Mouse (Mus musculus) limb, embryonic 11.5 days (tissue): ENCODE results near the gene Pqlc2. TPM values are rescaled to one million over a fixed set of nuclear protein-coding genes. Genes with fewer than 3 reads are reported as not detected.
A peak's percentile ranks its signal among the peaks of the same experiment; 100 is the strongest.

ENCODE experiments used
- ATAC-seq: fragments of 200-750 bp; cut with Nextera tagmentation; 2 replicates; pipeline ENCODE4 v1.8.0; 2017; ENCODE audit warnings: low read depth; ENCODE audit not compliant: insufficient number of reproducible peaks, low FRiP score, low TSS enrichment
- DNase-seq: peaks from one replicate; pipeline ENCODE4 v3.0.0-alpha.2; 2015; ENCODE audit warnings: low spot score
- H3K27ac ChIP-seq: fragments of 300-500 bp; sonication (generic); replicated peaks from 2 replicates; pipeline ENCODE4 v1.5.1; 2014; ENCODE audit warnings: low read depth, mild to moderate bottlenecking, low read length
- H3K27me3 ChIP-seq: fragments of 300-500 bp; sonication (generic); 2 replicates; pipeline ENCODE4 v1.6.1; 2014; ENCODE audit warnings: mild to moderate bottlenecking, low read length, mixed read lengths; ENCODE audit not compliant: control insufficient read depth, insufficient read depth
- H3K36me3 ChIP-seq: fragments of 300-500 bp; sonication (generic); 2 replicates; pipeline ENCODE4 v1.6.1; 2014; ENCODE audit warnings: mild to moderate bottlenecking, low read length, moderate library complexity, mixed read lengths; ENCODE audit not compliant: control insufficient read depth, insufficient read depth
- H3K4me1 ChIP-seq: fragments of 300-500 bp; sonication (generic); 2 replicates; pipeline ENCODE4 v1.6.1; 2014; ENCODE audit warnings: low read length, mixed read lengths; ENCODE audit not compliant: control insufficient read depth, insufficient read depth
- H3K4me2 ChIP-seq: fragments of 300-500 bp; sonication (generic); 2 replicates; pipeline ENCODE4 v1.6.1; 2014; ENCODE audit warnings: low read depth, mild to moderate bottlenecking, moderate library complexity; ENCODE audit not compliant: severe bottlenecking
- H3K4me3 ChIP-seq: fragments of 300-500 bp; sonication (generic); 2 replicates; pipeline ENCODE4 v1.5.1; 2014; ENCODE audit warnings: low read depth, low read length
- H3K9ac ChIP-seq: fragments of 300-500 bp; sonication (generic); 2 replicates; pipeline ENCODE4 v1.6.1; 2014; ENCODE audit warnings: mild to moderate bottlenecking, low read length
- H3K9me3 ChIP-seq: fragments of 300-500 bp; sonication (generic); 2 replicates; pipeline ENCODE4 v1.6.1; 2016; ENCODE audit warnings: low read length; ENCODE audit not compliant: control insufficient read depth
- WGBS: fragments of 180-500 bp; shearing (Covaris S2); extraction: QIAGEN DNeasy Blood & Tissue Kit; methylation state at CpG from one replicate; pipeline ENCODE4 v1.1.7; 2014; 5-methylcytosine and 5-hydroxymethylcytosine counted together
- polyA plus RNA-seq: library from polyadenylated mRNA; unstranded; fragments of >200 nt; fragmentation: Nextera tagmentation; extraction: Ambion mirVana; gene quantifications from 2 replicates; pipeline ENCODE4 v1.2.1, GENCODE M21; 2014

Gene Pqlc2
- polyA plus RNA-seq, 1 experiment from 2014 or later = 13.0 TPM

DNA sequence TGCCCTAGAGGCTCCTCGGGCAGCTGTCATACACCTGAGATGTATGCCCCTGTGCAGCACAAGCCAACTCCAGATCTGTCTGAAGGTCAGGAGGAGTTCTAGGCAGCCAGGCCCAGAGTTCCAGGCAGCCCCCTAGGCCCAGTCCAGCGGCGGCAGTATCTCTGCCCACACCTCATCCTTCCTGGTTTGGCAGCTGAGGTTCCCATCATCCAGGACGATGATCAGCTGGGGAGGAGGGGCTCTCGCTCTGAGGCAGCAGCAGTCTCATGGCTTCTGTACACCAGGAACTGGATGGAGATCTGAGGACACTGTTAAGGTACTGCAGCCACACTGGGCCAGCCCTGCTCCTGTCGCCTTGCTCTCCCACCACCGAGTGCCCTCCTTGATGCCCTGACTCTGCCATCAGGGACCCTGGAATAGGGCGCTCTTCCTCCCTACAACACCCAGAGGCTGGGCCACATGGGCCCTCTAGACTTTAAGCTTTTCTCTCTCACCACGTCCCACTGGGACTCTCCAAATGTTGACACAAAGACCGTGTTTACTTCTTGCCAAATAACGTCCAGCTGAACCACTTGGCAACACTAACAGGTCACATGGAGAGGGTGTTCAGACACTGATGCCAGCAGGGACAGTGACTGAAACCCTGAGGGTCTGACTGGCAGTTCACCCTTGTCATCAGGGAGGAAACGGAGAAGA, 11.7 kb downstream of the Pqlc2 start:
- 86% methylated on average over 12 of the region's 12 CpGs for WGBS

DNA sequence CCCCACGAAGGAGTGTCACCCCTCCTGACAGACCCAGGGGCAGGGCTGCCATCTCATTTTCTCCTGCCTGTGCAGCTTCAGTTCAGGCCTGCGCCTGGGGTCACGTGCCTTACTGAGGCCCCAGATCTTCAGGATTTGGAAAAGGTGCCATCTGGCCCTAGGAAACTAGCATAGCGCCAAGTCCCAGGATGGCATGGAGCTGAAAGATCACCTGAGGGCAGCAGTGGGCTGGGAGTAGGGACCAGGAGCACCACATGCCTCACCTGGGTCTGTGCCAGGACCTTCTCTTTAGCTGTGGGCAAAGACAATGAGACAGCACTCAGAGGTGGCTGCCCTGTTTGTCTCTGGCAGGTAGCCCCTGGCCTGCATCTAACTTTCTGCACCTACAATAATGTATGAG, 12.9 kb downstream of the Pqlc2 start:
- Histone ChIP-seq H3K27ac (no peak overlapping the region), H3K36me3 (no peaks in the 10 kb centered on the region), H3K9ac (no peak overlapping the region), H3K27me3 (no peaks in the 10 kb centered on the region), H3K9me3 (no peaks in the 10 kb centered on the region), H3K4me1 (no peaks in the 10 kb centered on the region), H3K4me2 (no peak overlapping the region), H3K4me3 (no peak overlapping the region)
- 84% methylated on average over 4 of the region's 4 CpGs for WGBS
- no peak for DNase-seq
- ATAC-seq = no peak

More for the DNA sequence above, 11.7 kb downstream of the Pqlc2 start:
- Histone ChIP-seq H3K4me1 (no peaks in the 10 kb centered on the region), H3K4me3 (no peak overlapping the region), H3K27me3 (no peaks in the 10 kb centered on the region), H3K9ac (no peak overlapping the region), H3K36me3 (no peaks in the 10 kb centered on the region), H3K4me2 (no peak overlapping the region), H3K9me3 (no peaks in the 10 kb centered on the region), H3K27ac (no peak overlapping the region)
- DNase-seq (no peak), ATAC-seq (no peak)

DNA sequence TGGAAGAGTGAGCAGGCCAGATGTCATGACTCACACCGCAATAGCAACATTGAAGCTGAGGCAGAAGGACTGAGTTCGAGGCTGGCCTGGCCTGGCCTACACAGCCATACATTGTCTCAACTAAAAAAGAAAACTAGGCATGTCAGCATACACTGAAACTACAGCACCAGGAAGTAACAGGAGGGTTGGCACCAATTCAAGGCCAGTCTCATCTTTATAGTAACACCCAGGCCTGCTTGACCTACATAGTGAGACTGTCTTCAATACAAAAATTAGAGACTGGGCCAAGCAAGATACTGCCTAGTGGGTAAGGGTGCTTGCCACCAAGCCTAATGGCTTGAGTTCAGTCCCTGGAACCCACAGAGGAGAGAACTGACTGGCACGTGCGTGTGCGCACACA, 18.5 kb downstream of the Pqlc2 start:
- no peak overlapping the region for H3K4me3 ChIP-seq
- H3K9ac ChIP-seq = no peak overlapping the region
- H3K4me1 ChIP-seq = peaks cover 12% of the 10 kb centered on the region
- H3K27ac ChIP-seq = no peak overlapping the region
- H3K27me3 ChIP-seq = no peaks in the 10 kb centered on the region
- WGBS = 97% methylated on average over 5 of the region's 5 CpGs
- H3K4me2 ChIP-seq = no peak overlapping the region
- DNase-seq (no peak), ATAC-seq (no peak)
- H3K9me3 ChIP-seq = no peaks in the 10 kb centered on the region
- H3K36me3 ChIP-seq = peaks cover 12% of the 10 kb centered on the region

- Histone ChIP-seq H3K4me2 (no peak overlapping the region), H3K27me3 (no peaks in the 10 kb centered on the region), H3K9me3 (no peaks in the 10 kb centered on the region), H3K4me3 (no peak overlapping the region), H3K36me3 (peaks cover 14% of the 10 kb centered on the region), H3K4me1 (peaks cover 17% of the 10 kb centered on the region), H3K9ac (no peak overlapping the region), H3K27ac (no peak overlapping the region)
- DNase-seq (no peak), ATAC-seq (no peak)
- WGBS = 93% methylated on average over 16 of the region's 16 CpGs
These were observed 19.4 kb downstream of the Pqlc2 start for GRCm38 (mm10) chr4:139291099-139291498.

- WGBS = 49% methylated on average over 10 of the region's 10 CpGs
- H3K4me2 ChIP-seq = no peak overlapping the region
- no peak overlapping the region for H3K4me3 ChIP-seq
- H3K9ac ChIP-seq = no peak overlapping the region
- H3K27me3 ChIP-seq = no peaks in the 10 kb centered on the region
- no peaks in the 10 kb centered on the region for H3K9me3 ChIP-seq
- no peak overlapping the region for H3K27ac ChIP-seq
- DNase-seq (peak; percentile 73), ATAC-seq (no peak)
- peaks cover 21% of the 10 kb centered on the region for H3K4me1 ChIP-seq
- peaks cover 14% of the 10 kb centered on the region for H3K36me3 ChIP-seq
These were observed 21.5 kb downstream of the Pqlc2 start for GRCm38 (mm10) chr4:139289017-139289416.

- no peak overlapping the region for H3K9ac ChIP-seq
- H3K4me2 ChIP-seq = no peak overlapping the region
- H3K9me3 ChIP-seq = no peaks in the 10 kb centered on the region
- peak overlapping the region; percentile 68 for H3K27ac ChIP-seq
- ATAC-seq = no peak; the same call in 1 of the 2 replicates
- 81% methylated on average over 18 of the region's 18 CpGs for WGBS
- H3K4me1 ChIP-seq = peaks cover 25% of the 10 kb centered on the region
- no peak overlapping the region for H3K4me3 ChIP-seq
- peaks cover 17% of the 10 kb centered on the region for H3K36me3 ChIP-seq
- DNase-seq = peak; percentile 92
- H3K27me3 ChIP-seq = no peaks in the 10 kb centered on the region
These were observed 23.2 kb downstream of the Pqlc2 start for GRCm38 (mm10) chr4:139287122-139287863.

- Histone ChIP-seq H3K9ac (no peak overlapping the region), H3K4me1 (peaks cover 25% of the 10 kb centered on the region), H3K36me3 (peaks cover 21% of the 10 kb centered on the region), H3K4me3 (no peak overlapping the region), H3K4me2 (no peak overlapping the region), H3K27me3 (no peaks in the 10 kb centered on the region), H3K9me3 (no peaks in the 10 kb centered on the region), H3K27ac (no peak overlapping the region; the same call in 1 of the 2 replicates)
- 89% methylated on average over 5 of the region's 5 CpGs for WGBS
- DNase-seq (no peak), ATAC-seq (no peak)
These were observed 24.3 kb downstream of the Pqlc2 start for GRCm38 (mm10) chr4:139286234-139286633.

DNA sequence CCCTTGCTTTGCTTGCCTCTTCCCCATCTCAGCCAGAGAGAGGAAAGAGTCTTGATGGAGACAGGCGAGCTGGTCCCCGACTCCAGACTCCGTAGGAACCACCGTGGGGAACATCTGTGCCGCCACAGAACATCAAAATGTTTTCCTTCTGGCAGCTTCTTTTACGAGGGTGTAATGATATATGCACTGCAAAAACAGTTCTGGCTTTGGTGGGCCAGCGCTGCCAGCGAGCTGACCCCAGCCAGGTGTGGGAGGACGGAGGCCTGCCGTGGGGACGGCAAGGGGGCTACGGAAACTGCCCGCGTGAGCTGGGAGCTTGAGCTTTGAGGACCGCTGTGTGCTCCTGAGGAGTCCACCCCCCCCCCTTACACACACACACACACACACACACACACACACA, 25.6 kb downstream of the Pqlc2 start:
- no peaks in the 10 kb centered on the region for H3K27me3 ChIP-seq
- peaks cover 19% of the 10 kb centered on the region for H3K36me3 ChIP-seq
- H3K4me1 ChIP-seq = peaks cover 25% of the 10 kb centered on the region
- no peak overlapping the region for H3K4me2 ChIP-seq
- peak overlapping the region; percentile 76 for H3K27ac ChIP-seq
- H3K9ac ChIP-seq = no peak overlapping the region
- no peak overlapping the region for H3K4me3 ChIP-seq
- ATAC-seq (no peak), DNase-seq (peak; percentile 60)
- H3K9me3 ChIP-seq = no peaks in the 10 kb centered on the region
- 36% methylated on average over 15 of the region's 15 CpGs for WGBS
